Mouse (Mus musculus): ENCODE measurements at regions not wholly inside any gene's neighbourhood (a gene's known extent, or its start where the extent isn't known, plus 50 kb on each side); places are given as distances from the start of the nearest gene placed in this dataset.
"Not testable (repeated sequence)": the region's sequence is repeated elsewhere in the genome, so short reads cannot be mapped to it uniquely, and the experiment has no call there.

DNA sequence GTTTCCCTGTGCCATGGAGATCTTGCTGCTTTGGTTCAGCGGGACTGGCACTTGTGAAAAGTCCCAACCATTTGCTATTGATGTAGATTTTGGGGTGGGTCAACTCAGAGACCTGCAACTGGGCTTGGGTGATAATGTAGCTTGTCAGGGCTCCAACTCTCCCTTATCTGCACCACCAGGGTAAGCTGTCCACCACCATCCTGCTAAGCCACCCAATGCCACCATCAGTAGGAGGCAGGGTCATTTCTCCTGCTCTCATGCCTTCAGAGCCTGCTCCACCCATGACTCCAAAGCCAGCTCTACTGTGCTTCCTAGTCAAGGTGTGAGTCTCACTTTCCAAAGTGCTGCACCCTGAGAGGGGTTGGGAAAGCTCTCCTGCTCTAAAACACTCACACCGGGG, 776.2 kb downstream of the Diaph2 start:
- DNase-seq (ENCODE audit: extremely low spot score in 1 of 2, low spot score in 1 of 2): no peak

DNA sequence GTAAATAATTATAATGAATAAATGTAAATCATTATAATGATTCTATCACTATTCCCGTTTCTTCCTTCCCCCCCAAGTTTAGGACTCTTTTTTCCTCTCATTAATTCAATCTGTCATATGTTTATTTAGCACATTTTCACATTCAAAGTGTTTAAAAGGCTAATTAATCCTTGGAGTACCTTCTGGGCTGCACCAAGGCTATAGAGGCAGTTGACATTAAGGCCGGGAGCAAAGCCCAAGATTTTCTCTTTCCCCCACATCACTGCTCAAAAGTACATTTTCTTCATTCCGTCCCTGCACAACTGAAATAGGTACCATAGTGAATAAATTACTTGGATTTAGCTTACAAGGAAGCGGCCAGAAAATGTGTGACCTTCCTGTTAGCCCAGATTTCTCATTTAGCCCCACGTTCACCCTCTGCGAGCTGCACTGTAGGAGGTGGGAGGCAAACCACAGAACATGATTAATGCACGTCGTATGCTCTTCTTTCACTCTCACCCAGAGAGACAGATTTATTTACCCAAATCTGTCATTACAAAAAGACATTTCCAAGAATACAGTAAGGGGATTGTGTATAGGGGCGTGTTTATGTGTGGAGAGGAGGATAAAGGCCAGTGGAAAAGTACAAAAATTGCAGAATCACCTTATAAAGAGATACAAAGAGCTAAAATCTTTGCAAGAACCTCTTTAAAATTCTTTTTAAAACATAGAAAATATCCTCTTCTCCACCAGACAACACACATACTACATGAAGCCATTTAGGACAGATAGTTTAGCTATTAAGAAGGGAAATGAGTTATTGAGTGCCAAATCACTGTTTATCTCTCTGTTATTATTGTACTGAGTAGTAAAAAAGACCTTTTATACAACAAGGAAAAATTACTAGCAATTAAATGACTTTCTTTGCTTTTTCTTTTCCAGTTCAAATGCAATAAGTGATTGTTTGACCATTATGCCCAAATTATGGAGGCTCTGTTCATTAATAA, 783.9 kb downstream of the Diaph2 start:
- DNase-seq (ENCODE audit: extremely low spot score in 1 of 2, low spot score in 1 of 2): no peak

DNA sequence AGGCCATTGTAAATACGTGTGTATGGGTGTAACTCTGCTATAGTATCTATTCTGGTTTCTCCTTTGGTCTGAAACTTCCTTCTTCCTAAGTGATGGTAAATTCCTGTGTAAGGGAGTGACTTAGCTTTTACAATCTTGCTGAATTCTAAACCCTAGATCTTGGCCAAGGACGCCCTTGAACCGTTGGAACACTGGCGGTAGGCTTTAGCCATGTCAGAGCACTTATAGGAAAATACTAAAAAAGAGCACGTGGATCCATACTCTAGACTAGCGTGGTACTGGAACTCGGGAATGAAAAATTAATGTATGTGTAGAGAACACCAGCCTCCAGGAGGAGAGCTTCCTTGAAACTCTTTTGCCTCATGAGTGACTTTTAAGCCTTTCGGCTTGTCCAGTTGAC, 789.2 kb downstream of the Diaph2 start:
- DNase-seq (ENCODE audit: extremely low spot score in 1 of 2, low spot score in 1 of 2): not testable (repeated sequence)

DNA sequence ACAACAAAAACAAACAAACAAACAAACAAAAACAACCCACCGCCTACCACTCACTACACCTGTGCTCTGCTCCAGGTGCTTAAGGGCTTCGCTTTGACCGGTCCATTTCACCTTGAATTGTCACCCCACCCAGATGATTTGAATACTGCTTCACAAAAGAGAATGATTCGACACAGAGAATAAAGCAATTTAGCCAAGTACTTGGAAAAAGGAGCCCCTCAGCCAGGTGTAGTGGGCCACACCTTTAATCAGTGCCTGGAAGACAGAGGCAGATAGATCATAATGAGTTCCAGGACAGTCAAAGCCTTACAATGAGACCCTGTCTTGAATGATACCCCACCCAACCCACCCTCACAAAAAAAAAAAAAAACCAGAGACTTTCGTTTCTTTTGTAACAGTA, 798.5 kb downstream of the Diaph2 start:
- DNase-seq (ENCODE audit: extremely low spot score in 1 of 2, low spot score in 1 of 2): no peak

DNA sequence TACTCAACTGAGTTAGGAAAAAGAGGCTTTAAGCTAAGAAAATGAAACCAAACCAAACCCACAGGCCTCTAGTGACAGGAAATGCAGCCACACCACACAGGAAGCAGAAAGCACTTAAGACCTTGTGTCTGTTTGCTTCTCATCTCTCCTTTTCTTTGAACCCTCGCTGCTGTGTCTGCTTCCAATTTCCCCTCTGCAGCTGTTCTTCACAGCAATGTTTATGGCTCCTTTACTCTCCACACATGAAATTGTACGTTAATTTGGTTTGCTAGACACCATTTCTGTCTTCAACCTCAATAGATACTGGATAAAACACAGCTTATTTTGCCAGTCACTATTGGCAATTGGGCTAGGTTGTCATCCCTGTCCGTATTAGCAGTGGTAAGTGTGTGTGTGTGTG, 799.7 kb downstream of the Diaph2 start:
- DNase-seq (ENCODE audit: extremely low spot score in 1 of 2, low spot score in 1 of 2): no peak

DNA sequence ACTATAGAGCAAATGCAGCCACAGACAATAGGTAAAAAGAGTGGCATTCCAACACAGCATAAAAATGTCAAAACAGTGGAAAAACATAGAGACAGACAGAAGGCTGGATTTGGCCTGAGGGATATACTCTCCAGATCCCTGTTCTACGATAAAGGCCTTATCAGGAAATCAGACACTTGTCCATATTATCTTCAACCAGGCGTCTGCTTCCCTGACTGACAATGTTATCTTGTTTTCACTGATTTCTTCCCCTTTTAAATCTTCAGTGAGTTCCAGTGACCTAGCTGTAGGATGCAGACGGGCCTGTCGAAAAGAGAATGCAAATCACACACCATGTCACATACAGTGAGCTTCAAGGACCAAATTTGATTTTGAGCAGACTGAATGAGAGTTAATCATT, 800.4 kb downstream of the Diaph2 start:
- no peak for DNase-seq (ENCODE audit: extremely low spot score in 1 of 2, low spot score in 1 of 2)

DNA sequence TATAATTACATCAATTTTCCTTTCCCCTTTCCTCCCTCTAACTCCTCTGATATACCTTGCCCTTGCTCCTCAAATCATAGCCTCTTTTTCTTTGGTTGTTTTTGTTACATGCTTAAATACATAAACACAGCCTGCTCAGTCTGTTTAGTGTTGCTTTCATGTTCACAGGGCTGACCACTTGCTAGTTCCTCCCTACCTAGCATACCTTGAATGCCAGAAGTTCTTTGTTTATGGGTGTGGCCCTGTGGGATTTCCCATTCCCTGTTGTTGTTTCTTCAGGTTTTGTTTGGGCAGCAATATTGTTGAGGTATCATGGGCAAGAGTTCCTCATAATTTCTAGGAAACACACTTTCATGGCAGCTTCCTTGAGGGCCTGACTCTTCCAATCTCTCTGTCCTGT, 807.7 kb downstream of the Diaph2 start:
- no peak for DNase-seq (ENCODE audit: extremely low spot score in 1 of 2, low spot score in 1 of 2)

DNA sequence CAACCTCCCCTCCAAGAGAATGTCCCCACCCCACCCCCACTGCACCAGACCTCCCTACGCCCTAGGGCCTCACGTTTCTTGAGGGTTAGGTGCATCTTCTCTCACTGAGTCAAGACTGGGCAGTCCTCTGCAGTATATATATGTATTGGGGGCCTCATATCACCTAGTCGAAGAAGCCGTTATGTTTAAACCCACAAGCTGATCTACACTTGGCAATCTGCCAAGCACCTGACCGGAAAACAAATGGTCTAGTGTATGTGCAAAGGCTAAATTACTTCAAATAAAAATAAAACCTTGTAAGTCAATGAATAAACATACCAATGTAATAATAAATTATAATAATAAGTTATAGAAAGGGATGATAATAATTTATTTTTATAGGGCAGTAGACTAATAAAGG, 828.2 kb downstream of the Diaph2 start:
- no peak for DNase-seq (ENCODE audit: extremely low spot score in 1 of 2, low spot score in 1 of 2)

DNA sequence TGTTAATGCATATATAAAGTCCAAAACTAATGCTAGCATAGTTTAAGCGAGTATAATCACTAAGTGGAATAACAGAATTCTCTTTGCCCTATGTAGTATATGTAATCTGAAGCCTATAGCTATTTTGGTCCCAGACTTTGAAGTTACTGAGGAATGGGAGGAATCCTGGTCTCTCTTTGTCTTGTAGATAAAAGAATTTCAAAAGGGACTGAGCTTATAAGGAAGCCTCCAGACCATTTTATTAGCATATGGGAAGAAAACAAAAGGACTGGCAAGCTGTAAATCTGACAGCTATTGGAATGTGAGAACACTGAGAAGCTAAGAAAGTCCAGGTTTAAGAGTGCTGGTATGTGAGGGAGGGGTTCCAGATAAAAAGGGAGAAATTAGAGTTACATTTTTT, 847.1 kb downstream of the Diaph2 start:
- DNase-seq (ENCODE audit: extremely low spot score in 1 of 2, low spot score in 1 of 2): no peak

DNA sequence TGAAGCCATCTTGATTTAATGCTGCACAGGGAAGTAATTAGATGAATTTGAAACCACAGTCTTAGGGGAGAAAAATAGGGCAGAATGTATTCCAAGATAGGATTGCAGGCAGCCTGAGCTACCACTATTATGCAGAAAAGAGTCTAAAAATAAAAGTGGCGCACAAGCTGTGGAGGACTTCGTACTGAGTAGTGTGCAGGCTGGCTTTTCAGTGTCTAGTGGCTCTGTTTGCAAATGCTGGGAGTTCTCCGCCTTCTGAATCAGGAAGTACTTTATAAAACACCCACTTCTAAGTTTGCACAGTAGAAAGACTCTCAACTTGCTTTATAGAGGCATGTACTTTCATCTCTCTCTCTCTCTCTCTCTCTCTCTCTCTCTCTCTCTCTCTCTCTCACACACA, 852.4 kb downstream of the Diaph2 start:
- DNase-seq (ENCODE audit: extremely low spot score in 1 of 2, low spot score in 1 of 2): peak; percentile 18 to 41

DNA sequence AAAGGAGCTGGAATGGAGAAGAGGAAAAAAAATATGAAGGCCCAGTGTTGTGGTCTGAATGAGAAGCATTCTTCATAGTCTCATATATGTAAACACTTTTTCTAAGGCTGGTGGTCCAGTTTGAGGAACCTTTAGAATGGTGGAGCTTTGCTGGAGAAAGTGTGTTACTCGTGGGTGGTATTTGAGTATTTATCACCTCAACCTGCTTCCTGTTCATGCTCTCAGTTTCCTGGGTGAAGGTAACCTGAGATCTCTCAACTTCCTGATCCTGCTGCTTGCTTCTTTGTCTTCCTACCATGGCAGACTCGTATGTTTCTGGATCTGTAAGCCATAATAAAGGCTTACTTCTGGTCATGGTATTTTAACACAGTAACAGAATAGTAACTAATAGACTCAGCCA, 889.0 kb downstream of the Diaph2 start:
- DNase-seq (ENCODE audit: extremely low spot score in 1 of 2, low spot score in 1 of 2): no peak

DNA sequence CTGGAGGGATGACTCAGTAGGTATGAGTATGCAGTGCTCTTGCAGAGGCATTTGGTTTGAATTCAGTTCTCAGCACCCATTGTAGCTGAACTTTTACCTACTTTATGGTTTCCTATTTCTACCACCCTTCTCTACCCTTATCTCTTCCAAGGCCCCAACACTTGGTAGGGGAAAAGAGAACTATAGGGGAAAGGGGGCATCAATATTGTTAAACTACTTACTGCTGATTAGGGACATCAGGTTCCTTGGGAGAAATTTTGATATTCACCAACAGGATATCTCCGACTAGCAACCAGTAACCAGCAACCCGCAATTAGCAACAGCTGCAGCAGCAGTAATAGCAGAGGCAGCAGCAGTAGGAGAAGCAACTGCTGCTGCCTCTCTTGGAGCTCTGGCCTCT, 906.3 kb downstream of the Diaph2 start:
- DNase-seq (ENCODE audit: extremely low spot score in 1 of 2, low spot score in 1 of 2): no peak

DNA sequence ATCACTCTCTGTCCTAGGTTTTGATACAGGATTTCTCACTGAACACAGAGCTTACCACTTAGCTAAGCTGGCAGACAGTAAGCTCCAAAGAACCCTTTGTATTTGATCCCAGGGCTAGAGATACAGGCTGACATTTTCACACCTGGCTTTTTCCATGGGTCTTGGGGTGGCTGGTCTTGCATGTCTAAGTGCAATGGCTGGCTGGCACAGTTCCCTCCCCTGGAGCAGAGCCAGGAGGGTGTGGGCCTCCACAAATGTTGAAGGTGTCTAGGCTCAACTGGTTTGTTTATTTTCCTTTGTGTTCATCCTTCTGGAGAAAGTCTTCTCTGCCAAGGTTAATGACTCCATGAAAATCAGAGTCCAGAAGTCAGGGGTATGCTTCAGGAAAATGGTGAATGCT, 934.8 kb downstream of the Diaph2 start:
- no peak for DNase-seq (ENCODE audit: extremely low spot score in 1 of 2, low spot score in 1 of 2)

DNA sequence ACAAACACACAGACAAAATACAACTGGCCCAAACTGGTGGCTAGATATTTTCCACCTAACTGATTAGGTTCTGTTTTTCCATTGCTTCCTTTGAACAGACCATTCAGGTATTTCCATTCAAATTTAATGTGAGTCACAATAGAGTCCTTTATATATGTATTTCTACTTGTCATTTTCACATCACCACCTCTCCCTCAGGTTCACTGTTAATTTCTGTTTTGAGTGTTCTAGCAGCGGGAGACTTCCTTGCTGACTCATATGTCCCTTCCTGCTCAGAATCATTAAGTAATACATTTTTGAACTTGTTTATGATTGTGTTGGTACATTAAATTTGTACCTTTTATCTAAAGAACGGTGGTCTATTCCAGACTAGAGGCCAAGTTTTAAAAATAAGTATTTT, 959.4 kb downstream of the Diaph2 start:
- no peak for DNase-seq (ENCODE audit: extremely low spot score in 1 of 2, low spot score in 1 of 2)

DNA sequence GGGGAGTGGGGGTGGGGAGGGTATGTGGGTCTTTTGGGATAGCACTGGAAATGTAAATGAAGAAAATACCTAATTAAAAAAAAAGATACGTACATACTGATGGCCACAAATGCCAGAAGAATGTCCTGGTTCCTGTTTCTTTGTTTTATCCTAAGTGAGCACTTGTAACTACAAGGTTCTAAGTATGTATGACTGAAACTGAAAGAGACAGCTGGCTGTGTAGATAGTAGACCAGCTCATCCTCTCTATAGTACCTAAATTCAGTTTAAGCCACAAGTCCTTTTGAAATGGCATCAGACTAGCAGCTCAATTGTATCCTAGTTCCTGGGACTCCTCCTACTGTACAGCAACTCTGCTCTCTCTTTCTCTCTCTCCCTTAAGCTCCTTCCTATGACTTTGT, 994.6 kb downstream of the Diaph2 start:
- DNase-seq (ENCODE audit: extremely low spot score in 1 of 2, low spot score in 1 of 2): not testable (repeated sequence)
